Mouse (Mus musculus) forebrain, embryonic 15.5 days (tissue): ENCODE data around the gene Tyrobp. TPM values are rescaled to one million over a fixed set of nuclear protein-coding genes. Genes with fewer than 3 reads are reported as not detected.

Experiments used
- ATAC-seq: fragments of 200-750 bp; cut with Nextera tagmentation; replicated peaks from 2 replicates; pipeline ENCODE4 v1.8.0; 2017; ENCODE audit warnings: mild to moderate bottlenecking, moderate TSS enrichment, moderate library complexity
- H3K27ac ChIP-seq: fragments of 300-500 bp; sonication (generic); replicated peaks from 2 replicates; pipeline ENCODE4 v1.5.1; 2015; ENCODE audit warnings: mild to moderate bottlenecking, inconsistent platforms
- H3K27me3 ChIP-seq: fragments of 300-500 bp; sonication (generic); 2 replicates; pipeline ENCODE4 v1.6.1; 2015; ENCODE audit warnings: inconsistent platforms
- H3K36me3 ChIP-seq: fragments of 300-500 bp; sonication (generic); 2 replicates; pipeline ENCODE4 v1.6.1; 2015; ENCODE audit warnings: mild to moderate bottlenecking, inconsistent platforms
- H3K4me1 ChIP-seq: fragments of 300-500 bp; sonication (generic); 2 replicates; pipeline ENCODE4 v1.6.1; 2015; ENCODE audit warnings: inconsistent platforms
- H3K4me2 ChIP-seq: fragments of 300-500 bp; sonication (generic); replicated peaks from 2 replicates; pipeline ENCODE4 v1.6.1; 2015; ENCODE audit warnings: mild to moderate bottlenecking, inconsistent platforms
- H3K4me3 ChIP-seq: fragments of 300-500 bp; sonication (generic); 2 replicates; pipeline ENCODE4 v1.5.1; 2015; ENCODE audit warnings: mild to moderate bottlenecking, inconsistent platforms
- H3K9ac ChIP-seq: fragments of 300-500 bp; sonication (generic); replicated peaks from 2 replicates; pipeline ENCODE4 v1.6.1; 2015; ENCODE audit warnings: mild to moderate bottlenecking, inconsistent platforms
- H3K9me3 ChIP-seq: fragments of 300-500 bp; sonication (generic); 2 replicates; pipeline ENCODE4 v1.6.1; 2016; ENCODE audit warnings: inconsistent platforms
- WGBS: fragments of 180-500 bp; shearing (Covaris S2); methylation state at CpG from one replicate; pipeline ENCODE4 v1.1.7; 2015; ENCODE audit warnings: mixed read lengths; 5-methylcytosine and 5-hydroxymethylcytosine counted together
- polyA plus RNA-seq: library from polyadenylated mRNA; unstranded; fragments of >200 nt; fragmentation: Nextera tagmentation; extraction: Ambion mirVana; gene quantifications from 2 replicates; pipeline ENCODE4 v1.2.1, GENCODE M21; 2015

The Tyrobp gene
- polyA plus RNA-seq, 1 experiment from 2014 or later = 24.3 TPM

DNA sequence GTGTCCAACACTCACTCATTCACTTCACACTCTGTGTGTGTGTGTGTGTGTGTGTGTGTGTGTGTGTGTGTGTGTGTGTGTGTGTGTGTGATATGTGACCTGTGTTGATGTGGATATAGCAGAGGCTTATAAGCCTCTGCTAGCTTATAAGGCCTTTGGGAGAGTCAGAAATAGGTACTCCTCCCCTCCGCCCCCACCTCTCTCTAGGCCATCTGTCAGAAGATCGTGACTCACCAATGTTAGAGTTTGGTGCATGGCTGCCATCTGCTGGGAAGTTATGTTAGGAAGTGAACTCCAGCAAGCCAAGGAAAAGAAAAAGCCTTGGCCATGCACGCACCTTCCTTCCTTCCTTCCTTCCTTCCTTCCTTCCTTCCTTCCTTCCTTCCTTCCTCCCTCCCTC is 18.2 kb downstream of the Tyrobp start:
- Histone ChIP-seq H3K27ac (no peak overlapping the region), H3K9me3 (no peaks in the 10 kb centered on the region), H3K27me3 (no peaks in the 10 kb centered on the region), H3K4me3 (no peak overlapping the region), H3K9ac (no peak overlapping the region), H3K4me2 (no peak overlapping the region), H3K4me1 (peaks cover 3% of the 10 kb centered on the region; the same call in 1 of the 2 replicates), H3K36me3 (peaks cover 26% of the 10 kb centered on the region)
- WGBS = 12% methylated on average over 3 of the region's 3 CpGs
- ATAC-seq = peak; percentile 72

DNA sequence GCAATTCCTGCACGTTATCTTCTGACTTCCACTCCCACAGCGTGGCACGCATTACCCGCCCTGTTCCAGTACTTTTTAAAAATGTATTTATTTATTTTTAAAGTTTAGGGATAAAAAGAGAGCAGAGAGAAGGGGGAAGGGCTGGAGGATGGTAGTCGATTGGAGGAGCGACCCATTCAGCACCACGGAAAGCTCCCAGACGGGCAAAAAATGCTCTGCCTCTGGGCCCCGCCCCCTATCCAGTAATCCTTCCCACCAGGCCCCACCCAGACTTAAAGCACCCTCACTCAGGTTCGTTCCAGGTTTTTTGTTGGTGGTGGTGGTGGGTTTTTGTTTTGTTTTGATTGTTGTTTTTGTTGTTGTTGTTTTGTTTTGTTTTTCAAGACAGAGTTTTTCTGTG is 20.7 kb downstream of the Tyrobp start:
- H3K27me3 ChIP-seq = no peaks in the 10 kb centered on the region
- H3K4me3 ChIP-seq = no peak overlapping the region
- H3K27ac ChIP-seq = no peak overlapping the region
- H3K9ac ChIP-seq = no peak overlapping the region
- H3K4me2 ChIP-seq = no peak overlapping the region
- H3K4me1 ChIP-seq = peaks cover 3% of the 10 kb centered on the region; the same call in 1 of the 2 replicates
- no peaks in the 10 kb centered on the region for H3K9me3 ChIP-seq
- H3K36me3 ChIP-seq = peaks cover 45% of the 10 kb centered on the region
- 1% methylated on average over 10 of the region's 10 CpGs for WGBS
- no peak for ATAC-seq

DNA sequence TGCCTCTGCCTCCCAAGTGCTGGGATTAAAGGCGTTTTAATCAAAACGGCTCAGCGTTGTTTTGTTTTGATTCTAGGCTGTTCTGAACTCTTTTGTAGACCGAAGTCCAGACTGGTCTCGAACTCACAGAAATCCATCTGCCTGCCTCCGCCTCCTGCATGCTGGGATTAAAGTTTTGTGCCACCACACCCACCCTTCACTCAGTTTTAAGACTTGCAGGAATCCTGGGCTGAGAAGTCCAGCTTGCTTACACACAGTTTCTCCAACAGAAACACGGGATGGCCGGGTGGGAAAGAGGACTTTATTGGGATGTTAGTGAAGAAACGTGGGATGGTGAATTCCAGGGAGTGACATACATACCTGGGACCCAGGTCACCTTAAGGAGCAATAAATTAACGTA is 21.1 kb downstream of the Tyrobp start:
- H3K36me3 ChIP-seq = peaks cover 50% of the 10 kb centered on the region
- no peak overlapping the region for H3K27ac ChIP-seq
- no peaks in the 10 kb centered on the region for H3K9me3 ChIP-seq
- ATAC-seq = no peak
- peaks cover 3% of the 10 kb centered on the region; the same call in 1 of the 2 replicates for H3K4me1 ChIP-seq
- WGBS = 76% methylated on average over 10 of the region's 10 CpGs
- no peak overlapping the region for H3K9ac ChIP-seq
- H3K4me2 ChIP-seq = no peak overlapping the region
- no peak overlapping the region for H3K4me3 ChIP-seq
- H3K27me3 ChIP-seq = no peaks in the 10 kb centered on the region

DNA sequence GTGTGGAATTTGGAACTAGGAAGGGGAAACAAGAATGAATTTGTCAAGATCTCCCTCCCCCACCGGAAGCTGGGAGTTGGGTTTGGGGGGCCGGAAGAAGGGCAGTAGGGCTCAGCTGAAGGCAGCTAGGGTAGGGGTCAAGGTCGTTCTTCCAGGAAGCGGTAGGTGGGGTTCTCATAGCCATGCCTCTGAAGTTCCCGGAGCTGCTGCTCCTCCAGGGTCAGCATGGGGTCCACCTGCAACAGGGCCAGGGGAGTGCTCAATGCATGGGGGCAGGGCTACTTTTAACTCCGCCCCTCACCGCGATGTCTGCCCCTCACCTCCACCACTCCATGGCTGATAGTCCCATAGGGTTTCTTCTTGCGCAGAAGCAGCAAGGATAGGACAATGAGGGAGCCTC is 21.6 kb downstream of the Tyrobp start:
- Histone ChIP-seq H3K27me3 (no peaks in the 10 kb centered on the region), H3K4me1 (peaks cover 3% of the 10 kb centered on the region; the same call in 1 of the 2 replicates), H3K4me2 (no peak overlapping the region), H3K4me3 (no peak overlapping the region), H3K27ac (no peak overlapping the region), H3K9ac (no peak overlapping the region), H3K9me3 (no peaks in the 10 kb centered on the region), H3K36me3 (peaks cover 55% of the 10 kb centered on the region)
- WGBS = 66% methylated on average over 9 of the region's 9 CpGs
- no peak for ATAC-seq

DNA sequence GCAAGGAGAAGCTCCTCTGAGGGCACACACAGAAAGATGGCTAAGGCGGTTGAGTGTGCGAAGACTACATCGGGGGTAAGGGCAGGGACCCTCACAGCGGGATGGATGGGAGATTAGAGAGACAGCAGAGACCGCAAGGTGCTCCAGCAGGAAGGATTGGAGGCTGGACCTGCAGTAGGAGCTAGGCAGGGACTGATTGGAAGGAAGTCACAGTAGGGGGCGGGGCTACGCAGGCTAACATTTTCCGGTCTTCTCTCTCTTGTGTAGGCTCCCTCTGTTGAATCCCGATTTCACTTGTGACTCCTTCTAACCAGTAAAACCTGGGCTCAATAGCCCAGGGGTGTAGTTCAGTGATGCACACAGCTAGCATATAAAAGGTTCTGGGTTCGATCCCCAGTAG is 23.3 kb downstream of the Tyrobp start:
- Histone ChIP-seq H3K4me2 (no peak overlapping the region), H3K27me3 (no peaks in the 10 kb centered on the region), H3K27ac (no peak overlapping the region), H3K4me1 (0 out of 2 replicates have a peak, but pooled peaks cover under 1% of the 10 kb centered on the region), H3K36me3 (peaks cover 64% of the 10 kb centered on the region), H3K4me3 (no peak overlapping the region), H3K9ac (no peak overlapping the region), H3K9me3 (no peaks in the 10 kb centered on the region)
- 22% methylated on average over 10 of the region's 10 CpGs for WGBS
- ATAC-seq = no peak

DNA sequence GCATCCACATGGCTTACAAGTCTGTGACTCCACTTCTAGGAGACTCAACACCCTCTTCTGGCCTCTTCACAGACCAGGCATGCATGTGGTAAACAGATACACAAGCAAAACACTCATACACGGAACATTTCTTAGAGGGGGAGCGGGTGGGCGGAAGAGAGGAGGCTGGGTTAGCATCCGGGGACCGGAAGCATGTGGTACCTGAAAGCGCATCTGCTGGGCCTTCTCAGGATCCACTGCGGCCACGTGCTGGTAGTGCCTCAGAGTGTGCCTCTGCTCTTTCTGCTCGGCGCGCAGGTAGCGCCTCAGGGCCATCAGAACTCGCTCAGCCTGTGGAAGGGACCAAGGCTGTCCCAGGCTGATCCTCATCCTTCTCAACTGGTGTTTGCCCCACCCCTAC is 26.2 kb downstream of the Tyrobp start:
- H3K4me2 ChIP-seq = no peak overlapping the region
- H3K9me3 ChIP-seq = no peaks in the 10 kb centered on the region
- H3K27ac ChIP-seq = no peak overlapping the region
- no peaks in the 10 kb centered on the region for H3K27me3 ChIP-seq
- H3K4me1 ChIP-seq = peaks cover 26% of the 10 kb centered on the region
- H3K4me3 ChIP-seq = no peak overlapping the region
- no peak overlapping the region for H3K9ac ChIP-seq
- ATAC-seq = no peak
- 85% methylated on average over 13 of the region's 13 CpGs for WGBS
- peaks cover 70% of the 10 kb centered on the region for H3K36me3 ChIP-seq

DNA sequence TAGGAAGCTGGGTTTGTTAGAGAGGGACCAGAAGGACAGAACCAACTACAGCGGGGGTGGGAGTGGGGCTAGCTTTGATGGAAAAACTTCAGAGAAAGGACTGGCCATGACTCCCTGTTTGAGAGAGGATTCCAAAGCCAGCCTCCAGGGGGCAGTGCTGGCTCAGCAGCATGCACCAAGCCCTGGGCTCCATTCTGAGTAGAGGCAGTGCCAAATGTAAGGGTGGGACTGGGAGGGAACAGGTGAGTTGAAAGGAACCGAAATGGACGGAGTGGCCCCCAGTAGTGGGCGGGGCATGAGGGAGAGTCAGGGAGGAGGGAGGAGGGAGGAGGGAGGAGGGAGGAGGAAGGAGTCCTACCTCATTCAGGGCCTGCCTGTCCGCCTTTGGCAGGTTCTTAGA is 27.1 kb downstream of the Tyrobp start:
- 14% methylated on average over 4 of the region's 5 CpGs for WGBS
- no peak for ATAC-seq
- Histone ChIP-seq H3K27ac (no peak overlapping the region), H3K9ac (no peak overlapping the region), H3K4me2 (no peak overlapping the region), H3K9me3 (no peaks in the 10 kb centered on the region), H3K36me3 (peaks cover 60% of the 10 kb centered on the region), H3K4me1 (peaks cover 27% of the 10 kb centered on the region), H3K4me3 (no peak overlapping the region), H3K27me3 (no peaks in the 10 kb centered on the region)

DNA sequence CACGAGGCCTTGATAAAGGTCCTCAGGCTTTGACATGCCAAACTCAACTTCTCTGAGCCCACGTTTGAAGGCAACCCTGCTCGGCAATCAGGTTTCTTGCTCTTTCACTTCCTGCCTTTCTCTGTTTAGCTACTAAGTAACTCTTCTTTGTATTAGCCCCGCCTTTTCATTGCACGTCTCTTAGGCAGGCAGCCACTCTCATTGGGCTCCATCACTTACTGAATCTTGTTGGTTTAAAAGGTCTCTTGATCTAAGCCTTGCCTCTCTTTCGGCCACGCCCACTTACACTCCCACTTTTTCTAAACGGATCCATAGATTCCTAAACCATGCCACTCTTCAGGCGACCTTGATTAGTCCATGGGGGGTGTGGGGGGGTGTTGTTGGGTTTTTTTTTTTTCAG is 30.1 kb downstream of the Tyrobp start:
- ATAC-seq = no peak
- peaks cover 34% of the 10 kb centered on the region for H3K36me3 ChIP-seq
- peaks cover 32% of the 10 kb centered on the region for H3K4me1 ChIP-seq
- H3K27ac ChIP-seq = peak overlapping the region; percentile 97
- H3K9me3 ChIP-seq = no peaks in the 10 kb centered on the region
- 19% methylated on average over 9 of the region's 9 CpGs for WGBS
- H3K4me2 ChIP-seq = peak overlapping the region; percentile 63
- H3K9ac ChIP-seq = peak overlapping the region; percentile 92
- H3K27me3 ChIP-seq = no peaks in the 10 kb centered on the region
- peak overlapping the region; percentile 87 for H3K4me3 ChIP-seq

DNA sequence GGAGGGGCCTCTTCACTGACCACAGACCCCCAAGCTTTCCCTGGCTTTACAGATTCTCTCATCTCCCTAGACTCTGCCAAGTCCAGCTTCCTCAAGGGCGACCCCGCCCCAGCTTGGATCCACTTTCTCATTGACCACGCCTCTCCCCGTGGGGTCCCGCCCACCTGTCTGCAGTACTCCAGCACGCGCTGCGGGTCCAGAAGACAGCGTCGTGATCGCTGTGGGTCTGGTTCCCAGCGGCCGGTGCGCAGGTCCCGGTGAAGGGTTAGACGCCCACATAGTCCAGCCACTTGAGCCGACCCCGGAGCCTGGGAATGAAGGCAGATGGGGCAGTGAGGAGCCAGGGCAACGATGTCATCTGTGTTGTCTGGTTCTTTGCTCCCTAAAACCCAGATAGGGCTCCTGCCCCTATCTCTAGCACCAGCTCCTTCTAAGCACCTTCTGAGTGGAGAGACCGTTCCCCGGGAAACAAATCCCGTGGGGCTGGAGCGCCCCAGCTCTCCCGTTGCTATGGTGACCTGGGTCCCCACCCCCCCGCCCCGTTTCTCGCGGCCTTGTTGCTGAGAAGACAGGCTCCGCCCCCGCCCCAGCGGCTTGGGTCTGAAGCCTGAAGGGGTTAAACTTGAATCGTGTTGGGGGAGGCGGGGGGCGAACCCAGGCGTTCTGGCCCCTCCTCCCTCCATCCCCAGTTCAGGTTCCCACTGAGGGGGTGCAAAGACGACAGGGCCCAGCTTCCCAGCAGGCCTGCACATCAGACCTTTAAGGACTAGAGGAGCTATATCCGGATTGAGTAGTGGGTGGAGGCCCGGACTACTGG is 30.8 kb downstream of the Tyrobp start:
- peaks cover 32% of the 10 kb centered on the region for H3K4me1 ChIP-seq
- H3K9me3 ChIP-seq = no peaks in the 10 kb centered on the region
- WGBS = under 1% methylated on average over 38 of the region's 38 CpGs
- peak overlapping the region; percentile 87 for H3K4me3 ChIP-seq
- H3K9ac ChIP-seq = peak overlapping the region; percentile 92
- H3K4me2 ChIP-seq = peak overlapping the region; percentile 63
- H3K27me3 ChIP-seq = no peaks in the 10 kb centered on the region
- peak overlapping the region; percentile 97 for H3K27ac ChIP-seq
- H3K36me3 ChIP-seq = peaks cover 28% of the 10 kb centered on the region
- peak; percentile 65 for ATAC-seq

DNA sequence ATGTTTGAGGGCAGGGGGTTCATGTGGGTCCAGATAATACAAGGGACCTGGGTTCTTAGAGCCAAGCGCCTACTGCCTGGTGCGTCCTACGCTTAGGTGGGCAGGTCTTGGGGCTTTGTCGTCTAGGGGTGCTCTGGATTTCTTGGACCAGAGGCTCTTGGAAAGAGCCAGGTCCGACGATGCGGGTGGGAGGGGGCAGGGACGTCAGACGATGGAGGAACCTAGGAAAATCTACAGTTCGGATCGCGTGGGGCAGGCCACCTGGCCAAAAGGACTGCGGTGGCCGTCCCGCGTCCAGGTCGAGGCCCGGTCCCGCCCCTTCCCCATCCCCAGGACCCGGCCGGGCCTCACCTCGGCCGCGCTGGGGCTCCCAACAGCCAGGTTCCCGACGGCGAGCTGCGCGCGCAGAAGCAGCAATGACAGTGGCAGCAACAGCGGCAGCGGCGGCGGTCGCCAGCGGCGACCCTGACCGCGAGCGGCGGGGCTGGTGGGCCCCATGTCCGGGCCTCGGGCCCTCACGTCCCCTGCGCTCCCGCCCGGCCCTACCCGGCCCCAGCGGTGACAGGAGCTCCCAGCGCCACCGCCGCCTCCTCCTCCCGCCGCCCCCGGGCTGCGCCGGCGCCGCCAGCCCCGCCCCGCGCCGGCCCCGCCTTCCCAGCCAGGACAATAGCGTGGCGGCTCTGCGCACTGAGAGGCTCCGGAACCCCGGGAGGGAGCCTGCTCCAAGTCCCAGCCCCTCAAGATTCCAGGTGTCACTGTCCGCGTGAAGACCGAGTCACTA is 31.6 kb downstream of the Tyrobp start, which contains the start of gene Aplp1:
Aplp1 (minus strand) TSS at position 565 of the 781 bp plus-strand sequence.
- H3K9ac ChIP-seq = peak within 1 kb of the TSS; percentile 92
- H3K4me1 ChIP-seq = peaks cover 32% of the 10 kb centered on the region
- H3K4me3 ChIP-seq = peak within 1 kb of the TSS; percentile 87
- H3K27me3 ChIP-seq = no peaks in the 10 kb centered on the region
- WGBS = under 1% methylated on average over 54 of the region's 72 CpGs
- peak within 1 kb of the TSS; percentile 63 for H3K4me2 ChIP-seq
- peaks cover 20% of the 10 kb centered on the region for H3K36me3 ChIP-seq
- peak; percentile 84 for ATAC-seq
- H3K9me3 ChIP-seq = no peaks in the 10 kb centered on the region
- H3K27ac ChIP-seq = peak within 1 kb of the TSS; percentile 97

DNA sequence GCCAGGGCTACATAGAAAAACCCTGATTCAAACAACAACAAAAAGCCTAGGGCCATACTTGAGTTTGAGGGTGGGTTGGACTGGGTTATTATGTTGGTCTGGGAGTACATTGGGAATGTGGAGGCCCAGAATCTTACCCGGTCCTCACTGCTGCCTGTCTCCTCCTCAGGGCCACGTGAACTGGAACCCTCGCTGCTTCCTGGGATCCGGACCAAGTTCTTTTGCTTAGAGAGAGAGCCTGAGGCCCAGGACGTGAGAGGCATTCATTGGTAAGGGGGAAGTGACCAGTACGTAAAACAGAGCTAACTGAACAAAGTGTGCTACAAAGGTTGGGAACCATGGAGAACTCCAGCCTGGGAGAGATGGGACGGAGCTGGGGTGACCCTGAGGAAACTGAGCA is 36.7 kb downstream of the Tyrobp start:
- Histone ChIP-seq H3K4me1 (peaks cover 12% of the 10 kb centered on the region), H3K4me2 (no peak overlapping the region), H3K9ac (no peak overlapping the region), H3K36me3 (no peaks in the 10 kb centered on the region), H3K4me3 (no peak overlapping the region), H3K9me3 (no peaks in the 10 kb centered on the region), H3K27ac (no peak overlapping the region), H3K27me3 (peaks cover 33% of the 10 kb centered on the region)
- 65% methylated on average over 7 of the region's 7 CpGs for WGBS
- no peak for ATAC-seq

DNA sequence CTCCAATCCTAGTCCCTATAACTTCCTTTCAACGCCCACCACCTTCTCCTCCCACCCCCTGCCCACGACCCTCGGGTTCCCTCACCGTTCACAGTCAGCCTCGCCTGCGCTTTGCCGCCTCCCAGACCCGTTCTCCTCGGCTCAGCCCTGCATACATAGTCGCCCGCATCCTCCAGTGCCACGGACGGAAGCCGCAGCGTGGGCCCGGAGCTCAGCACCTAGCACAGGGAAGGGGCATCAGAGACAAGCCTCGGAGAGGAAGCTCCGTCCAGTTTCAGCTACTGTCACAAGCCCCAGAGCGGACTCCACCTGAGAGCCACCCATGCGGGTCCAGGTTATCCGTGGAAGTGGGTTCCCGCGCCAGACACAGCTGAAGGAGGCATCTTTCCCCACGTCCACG is 39.8 kb downstream of the Tyrobp start:
- Histone ChIP-seq H3K9me3 (no peaks in the 10 kb centered on the region), H3K27me3 (peaks cover 64% of the 10 kb centered on the region), H3K27ac (no peak overlapping the region), H3K9ac (no peak overlapping the region), H3K4me1 (peaks cover 26% of the 10 kb centered on the region), H3K36me3 (no peaks in the 10 kb centered on the region), H3K4me2 (no peak overlapping the region), H3K4me3 (no peak overlapping the region)
- ATAC-seq = no peak
- 14% methylated on average over 25 of the region's 25 CpGs for WGBS
